Mouse (Mus musculus): Measurements from ENCODE around the gene AI413582.

The AI413582 gene

GRCm38 (mm10) chr17:27513916-27514762 lies 51.4 kb downstream of the AI413582 start:
- DNase-seq, result no peak

All from kidney, postnatal 14 days (tissue).